Mouse (Mus musculus): ENCODE measurements around the gene Serpinb9. TPM values are rescaled to one million over a fixed set of nuclear protein-coding genes. Genes with fewer than 3 reads are reported as not detected.
"Not testable (repeated sequence)": the region's sequence is repeated elsewhere in the genome, so short reads cannot be mapped to it uniquely, and the experiment has no call there.

Serpinb9 gene
- polyA plus RNA-seq, 1 experiment: not detected

DNA sequence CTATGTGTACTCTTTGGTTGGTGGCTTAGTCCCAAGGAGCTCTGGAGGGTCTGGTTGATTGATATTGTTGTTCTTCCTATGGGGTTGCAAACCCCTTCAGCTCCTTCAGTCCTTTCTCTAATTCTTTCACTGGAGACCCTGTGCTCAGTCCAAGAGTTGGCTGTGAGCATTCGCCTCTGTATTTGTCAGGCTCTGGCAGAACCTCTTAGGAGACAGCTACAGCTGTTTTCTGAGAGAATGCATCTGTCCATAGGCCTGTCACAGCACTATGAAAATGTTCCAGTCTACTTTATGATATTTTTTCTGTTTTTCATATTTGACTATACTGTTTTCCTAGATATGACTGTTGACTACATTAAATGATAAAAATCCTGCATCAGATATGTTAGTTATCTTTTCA lies 9.3 kb downstream of the Serpinb9 start:
- Histone ChIP-seq H3K4me3 (ENCODE audit: insufficient read depth, low read depth, low read length) (no peak overlapping the region), H3K27ac (ENCODE audit: insufficient read depth, low read depth, low read length) (no peak overlapping the region), H3K4me1 (ENCODE audit: control insufficient read depth, insufficient read depth, low read length) (no peaks in the 10 kb centered on the region)
- TF ChIP-seq CTCF (IDR thresholded peaks at IDR 0.05; ENCODE audit: insufficient read depth, low read depth, low read length) (no peak), POLR2A (IDR thresholded peaks at IDR 0.05; ENCODE audit: insufficient read depth, low read depth, low read length) (no peak)
- WGBS: 63% methylated on average over 1 of the region's 1 CpGs

DNA sequence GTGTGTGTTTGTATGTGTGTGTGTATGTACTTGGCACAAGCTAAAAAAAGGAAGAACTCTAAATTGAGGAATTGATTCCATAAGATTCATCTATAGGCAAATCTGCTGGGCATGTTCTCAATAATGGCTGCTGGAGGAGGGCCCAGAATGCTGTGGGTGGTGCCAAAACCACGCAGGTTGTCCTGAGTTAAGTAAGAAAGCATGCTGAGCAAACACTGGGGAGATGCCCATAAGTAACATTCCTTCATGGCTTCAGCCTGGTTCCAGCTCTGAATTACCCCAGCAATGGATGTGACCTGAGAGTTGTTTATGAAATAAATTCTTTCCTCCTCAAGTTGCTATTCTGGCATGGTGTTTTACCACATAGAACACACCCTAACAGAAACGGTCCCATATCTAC lies 10.2 kb downstream of the Serpinb9 start:
- TF ChIP-seq CTCF (IDR thresholded peaks at IDR 0.05; ENCODE audit: insufficient read depth, low read depth, low read length) (no peak), POLR2A (IDR thresholded peaks at IDR 0.05; ENCODE audit: insufficient read depth, low read depth, low read length) (no peak)
- no peaks in the 10 kb centered on the region for H3K4me1 ChIP-seq (ENCODE audit: control insufficient read depth, insufficient read depth, low read length)
- no peak overlapping the region for H3K4me3 ChIP-seq (ENCODE audit: insufficient read depth, low read depth, low read length)
- H3K27ac ChIP-seq (ENCODE audit: insufficient read depth, low read depth, low read length): no peak overlapping the region
- WGBS: 69% methylated on average over 2 of the region's 2 CpGs

- WGBS: 91% methylated on average over 1 of the region's 1 CpGs
- H3K4me3 ChIP-seq (ENCODE audit: insufficient read depth, low read depth, low read length): no peak overlapping the region
- no peak overlapping the region for H3K27ac ChIP-seq (ENCODE audit: insufficient read depth, low read depth, low read length)
- no peak for TF ChIP-seq CTCF (IDR thresholded peaks at IDR 0.05; ENCODE audit: insufficient read depth, low read depth, low read length)
- TF ChIP-seq POLR2A (IDR thresholded peaks at IDR 0.05; ENCODE audit: insufficient read depth, low read depth, low read length): no peak
- H3K4me1 ChIP-seq (ENCODE audit: control insufficient read depth, insufficient read depth, low read length): no peaks in the 10 kb centered on the region
These were observed 19.3 kb downstream of the Serpinb9 start for GRCm38 (mm10) chr13:33022371-33022770.

- no peak overlapping the region for H3K4me3 ChIP-seq (ENCODE audit: insufficient read depth, low read depth, low read length)
- TF ChIP-seq POLR2A (IDR thresholded peaks at IDR 0.05; ENCODE audit: insufficient read depth, low read depth, low read length): no peak
- no peak for TF ChIP-seq CTCF (IDR thresholded peaks at IDR 0.05; ENCODE audit: insufficient read depth, low read depth, low read length)
- no peak overlapping the region for H3K27ac ChIP-seq (ENCODE audit: insufficient read depth, low read depth, low read length)
- 36% methylated on average over 1 of the region's 1 CpGs for WGBS
- no peaks in the 10 kb centered on the region for H3K4me1 ChIP-seq (ENCODE audit: control insufficient read depth, insufficient read depth, low read length)
These were observed 23.5 kb downstream of the Serpinb9 start for GRCm38 (mm10) chr13:33026427-33027057.

- H3K27ac ChIP-seq (ENCODE audit: insufficient read depth, low read depth, low read length): no peak within 1 kb of the TSS
- no peak within 1 kb of the TSS for H3K4me3 ChIP-seq (ENCODE audit: insufficient read depth, low read depth, low read length)
- 81% methylated on average over 2 of the region's 2 CpGs for WGBS
- no peak for TF ChIP-seq CTCF (IDR thresholded peaks at IDR 0.05; ENCODE audit: insufficient read depth, low read depth, low read length)
- no peak for TF ChIP-seq POLR2A (IDR thresholded peaks at IDR 0.05; ENCODE audit: insufficient read depth, low read depth, low read length)
- H3K4me1 ChIP-seq (ENCODE audit: control insufficient read depth, insufficient read depth, low read length): no peaks in the 10 kb centered on the region
These were observed 24.2 kb downstream of the Serpinb9 start, which contains the start of gene Serpinb9b for GRCm38 (mm10) chr13:33027244-33027643. Serpinb9b (plus strand) TSS chr13:33027416.

DNA sequence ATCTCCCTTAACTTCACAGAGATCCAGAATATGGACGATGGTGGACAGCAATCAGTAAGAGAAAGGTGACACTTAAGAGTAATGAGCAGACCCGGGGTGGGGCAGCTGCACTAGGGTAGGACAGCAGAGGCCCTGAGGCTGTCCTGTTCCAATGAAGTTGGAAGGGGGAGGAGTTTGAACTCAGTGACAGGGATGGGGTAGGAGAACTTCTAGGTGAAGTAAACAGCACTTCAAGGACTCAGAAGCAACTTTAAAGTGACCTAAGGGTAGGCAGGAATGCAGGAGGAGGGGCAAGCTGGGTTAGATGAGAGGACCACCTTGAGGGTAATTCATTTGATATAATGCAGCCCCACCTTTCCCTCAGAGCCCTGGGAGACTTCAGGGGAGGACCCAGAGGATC lies 25.1 kb downstream of the Serpinb9 start:
- no peak overlapping the region for H3K4me3 ChIP-seq (ENCODE audit: insufficient read depth, low read depth, low read length)
- H3K4me1 ChIP-seq (ENCODE audit: control insufficient read depth, insufficient read depth, low read length): no peaks in the 10 kb centered on the region
- TF ChIP-seq POLR2A (IDR thresholded peaks at IDR 0.05; ENCODE audit: insufficient read depth, low read depth, low read length) (no peak), CTCF (IDR thresholded peaks at IDR 0.05; ENCODE audit: insufficient read depth, low read depth, low read length) (no peak)
- H3K27ac ChIP-seq (ENCODE audit: insufficient read depth, low read depth, low read length): no peak overlapping the region
- WGBS: 78% methylated on average over 2 of the region's 2 CpGs

DNA sequence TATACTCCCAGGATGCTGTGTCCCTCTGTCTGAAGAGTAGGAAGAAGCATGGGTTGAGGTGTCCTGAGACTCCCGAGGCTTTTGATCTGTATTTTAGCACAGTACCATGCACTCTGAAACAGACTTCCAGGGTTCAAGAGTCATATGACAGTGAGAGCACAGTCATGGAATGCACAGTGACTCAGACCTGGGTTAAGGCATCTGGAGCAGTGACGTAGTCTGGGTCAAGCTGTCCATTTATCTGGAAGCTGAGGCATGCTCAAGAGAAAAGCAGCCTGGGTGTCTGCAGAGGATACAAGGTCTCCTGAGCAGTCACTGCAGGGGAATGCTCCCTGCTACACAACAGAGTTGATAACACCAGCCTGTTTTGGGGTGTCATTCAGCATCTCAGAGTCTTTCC lies 25.5 kb downstream of the Serpinb9 start:
- Histone ChIP-seq H3K4me3 (ENCODE audit: insufficient read depth, low read depth, low read length) (no peak overlapping the region), H3K27ac (ENCODE audit: insufficient read depth, low read depth, low read length) (no peak overlapping the region), H3K4me1 (ENCODE audit: control insufficient read depth, insufficient read depth, low read length) (no peaks in the 10 kb centered on the region)
- 90% methylated on average over 2 of the region's 2 CpGs for WGBS
- TF ChIP-seq POLR2A (IDR thresholded peaks at IDR 0.05; ENCODE audit: insufficient read depth, low read depth, low read length) (no peak), CTCF (IDR thresholded peaks at IDR 0.05; ENCODE audit: insufficient read depth, low read depth, low read length) (no peak)

- 98% methylated on average over 2 of the region's 2 CpGs for WGBS
- not testable (repeated sequence) for H3K4me3 ChIP-seq (ENCODE audit: insufficient read depth, low read depth, low read length); H3K4me1 ChIP-seq (ENCODE audit: control insufficient read depth, insufficient read depth, low read length); H3K27ac ChIP-seq (ENCODE audit: insufficient read depth, low read depth, low read length)
These were observed 26.4 kb downstream of the Serpinb9 start for GRCm38 (mm10) chr13:33029478-33029877.

DNA sequence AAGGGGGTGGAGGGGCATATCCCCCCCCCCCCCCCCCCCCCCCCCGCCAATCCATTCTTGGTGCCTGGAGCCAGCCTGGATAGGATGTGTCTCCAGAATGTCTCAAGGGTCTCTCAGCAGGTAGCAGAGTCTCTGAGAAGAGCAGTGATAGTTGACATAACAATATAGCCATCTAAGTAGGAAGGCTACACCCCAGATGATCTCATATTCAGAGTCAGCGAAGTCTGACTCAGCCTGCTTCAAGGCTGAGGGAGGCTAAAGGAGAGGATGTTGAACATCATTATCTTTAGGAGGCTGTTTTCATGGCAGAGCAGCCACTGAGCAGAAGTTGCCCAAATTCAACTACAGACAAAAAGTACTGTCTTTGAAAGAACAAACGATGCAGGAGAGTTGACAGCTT lies 27.2 kb downstream of the Serpinb9 start:
- Histone ChIP-seq H3K4me3 (ENCODE audit: insufficient read depth, low read depth, low read length) (no peak overlapping the region), H3K27ac (ENCODE audit: insufficient read depth, low read depth, low read length) (no peak overlapping the region), H3K4me1 (ENCODE audit: control insufficient read depth, insufficient read depth, low read length) (no peaks in the 10 kb centered on the region)
- 50% methylated on average over 3 of the region's 3 CpGs for WGBS
- TF ChIP-seq POLR2A (IDR thresholded peaks at IDR 0.05; ENCODE audit: insufficient read depth, low read depth, low read length): no peak
- TF ChIP-seq CTCF (IDR thresholded peaks at IDR 0.05; ENCODE audit: insufficient read depth, low read depth, low read length): no peak

- WGBS: 81% methylated on average over 1 of the region's 1 CpGs
- Histone ChIP-seq H3K4me3 (ENCODE audit: insufficient read depth, low read depth, low read length) (no peak overlapping the region), H3K4me1 (ENCODE audit: control insufficient read depth, insufficient read depth, low read length) (no peaks in the 10 kb centered on the region), H3K27ac (ENCODE audit: insufficient read depth, low read depth, low read length) (no peak overlapping the region)
- TF ChIP-seq CTCF (IDR thresholded peaks at IDR 0.05; ENCODE audit: insufficient read depth, low read depth, low read length) (no peak), POLR2A (IDR thresholded peaks at IDR 0.05; ENCODE audit: insufficient read depth, low read depth, low read length) (no peak)
These were observed 32.5 kb downstream of the Serpinb9 start for GRCm38 (mm10) chr13:33035506-33035905.

Measured in olfactory bulb, adult 2 months (tissue).